Mouse (Mus musculus) embryonic facial prominence, embryonic 11.5 days (tissue): Measurements from ENCODE around the gene Vipr2. TPM values are rescaled to one million over a fixed set of nuclear protein-coding genes. Genes with fewer than 3 reads are reported as not detected.
A peak's percentile ranks its signal among the peaks of the same experiment; 100 is the strongest.

Source experiments
- ATAC-seq: fragments of 200-750 bp; cut with Nextera tagmentation; replicated peaks from 2 replicates; pipeline ENCODE4 v1.8.0; 2017; ENCODE audit warnings: low read depth; ENCODE audit not compliant: insufficient number of reproducible peaks, low FRiP score, low TSS enrichment
- DNase-seq: peaks from one replicate; pipeline ENCODE4 v3.0.0-alpha.2; 2015; ENCODE audit warnings: low spot score
- H3K27ac ChIP-seq: fragments of 300-500 bp; sonication (generic); replicated peaks from 2 replicates; pipeline ENCODE4 v1.5.1; 2014; ENCODE audit warnings: mild to moderate bottlenecking, low read depth, low read length, control low read depth
- H3K27me3 ChIP-seq: fragments of 300-500 bp; sonication (generic); 2 replicates; pipeline ENCODE4 v1.6.1; 2014; ENCODE audit warnings: mild to moderate bottlenecking, low read length, moderate library complexity, mixed read lengths; ENCODE audit not compliant: control insufficient read depth, insufficient read depth
- H3K36me3 ChIP-seq: fragments of 300-500 bp; sonication (generic); replicated peaks from 2 replicates; pipeline ENCODE4 v1.6.1; 2014; ENCODE audit warnings: low read depth, mild to moderate bottlenecking, low read length, moderate library complexity, mixed read lengths; ENCODE audit not compliant: control insufficient read depth, insufficient read depth
- H3K4me1 ChIP-seq: fragments of 300-500 bp; sonication (generic); 2 replicates; pipeline ENCODE4 v1.6.1; 2014; ENCODE audit warnings: low read length, mixed read lengths; ENCODE audit not compliant: control insufficient read depth, insufficient read depth
- H3K4me2 ChIP-seq: fragments of 300-500 bp; sonication (generic); 2 replicates; pipeline ENCODE4 v1.6.1; 2014; ENCODE audit warnings: low read depth, mild to moderate bottlenecking, control low read depth, low read length, moderate library complexity
- H3K4me3 ChIP-seq: fragments of 300-500 bp; sonication (generic); 2 replicates; pipeline ENCODE4 v1.5.1; 2014; ENCODE audit warnings: low read depth, low read length, control low read depth
- H3K9ac ChIP-seq: fragments of 300-500 bp; sonication (generic); replicated peaks from 2 replicates; pipeline ENCODE4 v1.6.1; 2014; ENCODE audit warnings: mild to moderate bottlenecking, control low read depth, low read length
- H3K9me3 ChIP-seq: fragments of 300-500 bp; sonication (generic); replicated peaks from 2 replicates; pipeline ENCODE4 v1.6.1; 2016; ENCODE audit warnings: mild to moderate bottlenecking, low read length, inconsistent platforms, mixed read lengths; ENCODE audit not compliant: control insufficient read depth
- WGBS: fragments of 180-500 bp; shearing (Covaris S2); extraction: QIAGEN DNeasy Blood & Tissue Kit; methylation state at CpG from one replicate; pipeline ENCODE4 v1.1.7; 2014; 5-methylcytosine and 5-hydroxymethylcytosine counted together
- polyA plus RNA-seq: library from polyadenylated mRNA; unstranded; fragments of >200 nt; fragmentation: Nextera tagmentation; extraction: Ambion mirVana; gene quantifications from 2 replicates; pipeline ENCODE4 v1.2.1, GENCODE M21; 2014

Vipr2 gene
- polyA plus RNA-seq, result 2.5 and 3.3 TPM in 2 replicates

GRCm38 (mm10) chr12:116077074-116077854 is at the start of gene Vipr2:
Gene Vipr2 (plus strand): TSS chr12:116077726.
- H3K27ac ChIP-seq, result no peak within 1 kb of the TSS
- H3K9ac ChIP-seq, result peak within 1 kb of the TSS; percentile 73

GRCm38 (mm10) chr12:116028095-116028494 is 49.4 kb upstream of the Vipr2 start:
- H3K4me1 ChIP-seq, result no peaks in the 10 kb centered on the region
- no peak overlapping the region for H3K4me2 ChIP-seq
- H3K27me3 ChIP-seq, result no peaks in the 10 kb centered on the region
- DNase-seq, result peak; percentile 55
- H3K4me3 ChIP-seq, result no peak overlapping the region
- no peak overlapping the region for H3K9ac ChIP-seq
- H3K9me3 ChIP-seq, result no peaks in the 10 kb centered on the region
- no peak for ATAC-seq
- 54% methylated on average over 2 of the region's 2 CpGs for WGBS
- no peak overlapping the region for H3K27ac ChIP-seq
- H3K36me3 ChIP-seq, result no peaks in the 10 kb centered on the region

More at GRCm38 (mm10) chr12:116077074-116077854, at the start of gene Vipr2:
- peaks cover 2% of the 10 kb centered on the region; the same call in 1 of the 2 replicates for H3K27me3 ChIP-seq
- peak within 1 kb of the TSS; percentile 89 for H3K4me2 ChIP-seq
- no peaks in the 10 kb centered on the region for H3K9me3 ChIP-seq
- ATAC-seq (peak; percentile 92), DNase-seq (peak; percentile 86)
- peak within 1 kb of the TSS; percentile 53 for H3K4me3 ChIP-seq
- H3K36me3 ChIP-seq, result no peaks in the 10 kb centered on the region
- WGBS, result 4% methylated on average over 33 of the region's 33 CpGs
- H3K4me1 ChIP-seq, result no peaks in the 10 kb centered on the region

- Histone ChIP-seq H3K27me3 (no peaks in the 10 kb centered on the region), H3K9me3 (no peaks in the 10 kb centered on the region), H3K27ac (no peak overlapping the region), H3K4me1 (no peaks in the 10 kb centered on the region), H3K9ac (no peak overlapping the region), H3K36me3 (no peaks in the 10 kb centered on the region), H3K4me2 (no peak overlapping the region), H3K4me3 (no peak overlapping the region)
- no peak for DNase-seq
- ATAC-seq, result no peak
- 69% methylated on average over 5 of the region's 5 CpGs for WGBS
Measured at GRCm38 (mm10) chr12:116035346-116035745, 42.2 kb upstream of the Vipr2 start.

GRCm38 (mm10) chr12:116044785-116045184 is 32.7 kb upstream of the Vipr2 start:
- no peaks in the 10 kb centered on the region for H3K9me3 ChIP-seq
- H3K36me3 ChIP-seq, result no peaks in the 10 kb centered on the region
- H3K27me3 ChIP-seq, result no peaks in the 10 kb centered on the region
- ATAC-seq, result no peak
- peaks cover 3% of the 10 kb centered on the region; the same call in 1 of the 2 replicates for H3K4me1 ChIP-seq
- no peak overlapping the region for H3K4me2 ChIP-seq
- H3K27ac ChIP-seq, result no peak overlapping the region
- no peak overlapping the region for H3K4me3 ChIP-seq
- 83% methylated on average over 5 of the region's 5 CpGs for WGBS
- no peak for DNase-seq
- no peak overlapping the region for H3K9ac ChIP-seq

GRCm38 (mm10) chr12:116047440-116048377 is 29.8 kb upstream of the Vipr2 start, which contains the start of gene Zfp386:
Gene Zfp386 (plus strand): TSS chr12:116047724.
- peak within 1 kb of the TSS; percentile 74 for H3K27ac ChIP-seq
- H3K36me3 ChIP-seq, result no peaks in the 10 kb centered on the region
- H3K4me3 ChIP-seq, result peak within 1 kb of the TSS; percentile 62
- peaks cover 3% of the 10 kb centered on the region; the same call in 1 of the 2 replicates for H3K4me1 ChIP-seq
- H3K4me2 ChIP-seq, result peak within 1 kb of the TSS; percentile 67
- WGBS, result 1% methylated on average over 55 of the region's 55 CpGs
- no peaks in the 10 kb centered on the region for H3K27me3 ChIP-seq
- DNase-seq (peak; percentile 99), ATAC-seq (peak; percentile 99)
- H3K9me3 ChIP-seq, result no peaks in the 10 kb centered on the region
- peak within 1 kb of the TSS; percentile 76 for H3K9ac ChIP-seq

- ATAC-seq, result no peak
- Histone ChIP-seq H3K9me3 (no peaks in the 10 kb centered on the region), H3K27ac (no peak overlapping the region), H3K36me3 (no peaks in the 10 kb centered on the region), H3K4me3 (peak overlapping the region; percentile 62), H3K4me1 (peaks cover 3% of the 10 kb centered on the region; the same call in 1 of the 2 replicates), H3K9ac (peak overlapping the region; percentile 57), H3K27me3 (no peaks in the 10 kb centered on the region), H3K4me2 (peak overlapping the region; percentile 67)
- 58% methylated on average over 7 of the region's 7 CpGs for WGBS
- no peak for DNase-seq
Measured at GRCm38 (mm10) chr12:116048766-116049165, 28.8 kb upstream of the Vipr2 start.

GRCm38 (mm10) chr12:116049236-116049635 is 28.3 kb upstream of the Vipr2 start:
- peak overlapping the region; percentile 67 for H3K4me2 ChIP-seq
- peak overlapping the region; percentile 57; the same call in 1 of the 2 replicates for H3K9ac ChIP-seq
- DNase-seq (no peak), ATAC-seq (no peak)
- H3K4me3 ChIP-seq, result peak overlapping the region; percentile 62; the same call in 1 of the 2 replicates
- peaks cover 2% of the 10 kb centered on the region for H3K36me3 ChIP-seq
- WGBS, result 80% methylated on average over 3 of the region's 3 CpGs
- no peaks in the 10 kb centered on the region for H3K27me3 ChIP-seq
- no peak overlapping the region for H3K27ac ChIP-seq
- H3K9me3 ChIP-seq, result no peaks in the 10 kb centered on the region
- H3K4me1 ChIP-seq, result peaks cover 3% of the 10 kb centered on the region; the same call in 1 of the 2 replicates
